Mouse (Mus musculus) heart, embryonic 13.5 days (tissue): ENCODE measurements around the gene Traf3. TPM values are rescaled to one million over a fixed set of nuclear protein-coding genes. Genes with fewer than 3 reads are reported as not detected.
A peak's percentile ranks its signal among the peaks of the same experiment; 100 is the strongest.

Experiments used
- ATAC-seq: fragments of 200-750 bp; cut with Nextera tagmentation; 2 replicates; pipeline ENCODE4 v1.8.0; 2017; ENCODE audit warnings: moderate TSS enrichment; ENCODE audit not compliant: insufficient number of reproducible peaks, low FRiP score, low TSS enrichment; ENCODE audit errors: extremely low read depth
- H3K27ac ChIP-seq: fragments of 300-500 bp; sonication (generic); replicated peaks from 2 replicates; pipeline ENCODE4 v1.5.1; 2015; ENCODE audit warnings: moderate library complexity, mild to moderate bottlenecking, inconsistent platforms
- H3K27me3 ChIP-seq: fragments of 300-500 bp; sonication (generic); replicated peaks from 2 replicates; pipeline ENCODE4 v1.6.1; 2015; ENCODE audit warnings: mild to moderate bottlenecking, inconsistent platforms
- H3K36me3 ChIP-seq: fragments of 300-500 bp; sonication (generic); 2 replicates; pipeline ENCODE4 v1.6.1; 2015; ENCODE audit warnings: mild to moderate bottlenecking, inconsistent platforms
- H3K4me1 ChIP-seq: fragments of 300-500 bp; sonication (generic); 2 replicates; pipeline ENCODE4 v1.6.1; 2015; ENCODE audit warnings: inconsistent platforms
- H3K4me2 ChIP-seq: fragments of 300-500 bp; sonication (generic); 2 replicates; pipeline ENCODE4 v1.6.1; 2015; ENCODE audit warnings: inconsistent platforms, mild to moderate bottlenecking, moderate library complexity
- H3K4me3 ChIP-seq: fragments of 300-500 bp; sonication (generic); 2 replicates; pipeline ENCODE4 v1.5.1; 2015; ENCODE audit warnings: moderate library complexity, mild to moderate bottlenecking, inconsistent platforms
- H3K9ac ChIP-seq: fragments of 300-500 bp; sonication (generic); 2 replicates; pipeline ENCODE4 v1.6.1; 2015; ENCODE audit warnings: inconsistent platforms, mild to moderate bottlenecking, moderate library complexity
- H3K9me3 ChIP-seq: fragments of 300-500 bp; sonication (generic); 2 replicates; pipeline ENCODE4 v1.6.1; 2016; ENCODE audit warnings: inconsistent platforms
- WGBS: fragments of 180-500 bp; shearing (Covaris S2); methylation state at CpG from one replicate; pipeline ENCODE4 v1.1.7; 2015; ENCODE audit warnings: mixed read lengths; 5-methylcytosine and 5-hydroxymethylcytosine counted together
- polyA plus RNA-seq: library from polyadenylated mRNA; unstranded; fragments of >200 nt; fragmentation: Nextera tagmentation; extraction: Ambion mirVana; gene quantifications from 2 replicates; pipeline ENCODE4 v1.2.1, GENCODE M21; 2015

Traf3 gene
- polyA plus RNA-seq, 1 experiment from 2014 or later: 6.0 TPM

GRCm38 (mm10) chr12:111143005-111143508 is 23.1 kb upstream of the Traf3 start:
- WGBS: 20% methylated on average over 12 of the region's 12 CpGs
- H3K9ac ChIP-seq: peak overlapping the region; percentile 67
- ATAC-seq: 0 out of 2 replicates have a peak, but pooled peaks have one; percentile 7

GRCm38 (mm10) chr12:111143509-111144063 is 22.6 kb upstream of the Traf3 start:
- Histone ChIP-seq H3K9me3 (0 out of 2 replicates have a peak, but pooled peaks cover 3% of the 10 kb centered on the region), H3K4me3 (peak overlapping the region; percentile 18), H3K4me1 (peaks cover 33% of the 10 kb centered on the region), H3K27ac (peak overlapping the region; percentile 78), H3K4me2 (peak overlapping the region; percentile 59), H3K27me3 (no peaks in the 10 kb centered on the region), H3K9ac (peak overlapping the region; percentile 67), H3K36me3 (no peaks in the 10 kb centered on the region)
- ATAC-seq: 0 out of 2 replicates have a peak, but pooled peaks have one; percentile 35
- WGBS: 38% methylated on average over 16 of the region's 16 CpGs

More at GRCm38 (mm10) chr12:111143005-111143508, 23.1 kb upstream of the Traf3 start:
- Histone ChIP-seq H3K4me1 (peaks cover 31% of the 10 kb centered on the region), H3K4me2 (peak overlapping the region; percentile 59), H3K4me3 (peak overlapping the region; percentile 18), H3K27ac (peak overlapping the region; percentile 78), H3K36me3 (no peaks in the 10 kb centered on the region), H3K9me3 (0 out of 2 replicates have a peak, but pooled peaks cover 3% of the 10 kb centered on the region), H3K27me3 (no peaks in the 10 kb centered on the region)

- Histone ChIP-seq H3K4me3 (no peak overlapping the region), H3K27ac (no peak overlapping the region), H3K27me3 (no peaks in the 10 kb centered on the region), H3K4me1 (peaks cover 38% of the 10 kb centered on the region), H3K9ac (no peak overlapping the region), H3K4me2 (no peak overlapping the region), H3K9me3 (no peaks in the 10 kb centered on the region), H3K36me3 (no peaks in the 10 kb centered on the region)
- WGBS: 86% methylated on average over 2 of the region's 2 CpGs
- no peak for ATAC-seq
These were observed 21.6 kb upstream of the Traf3 start for GRCm38 (mm10) chr12:111144598-111144997.

GRCm38 (mm10) chr12:111145269-111145668 is 20.9 kb upstream of the Traf3 start:
- H3K36me3 ChIP-seq: no peaks in the 10 kb centered on the region
- H3K4me1 ChIP-seq: peaks cover 41% of the 10 kb centered on the region
- no peak overlapping the region for H3K27ac ChIP-seq
- H3K4me3 ChIP-seq: no peak overlapping the region
- H3K27me3 ChIP-seq: no peaks in the 10 kb centered on the region
- H3K9me3 ChIP-seq: no peaks in the 10 kb centered on the region
- ATAC-seq: no peak
- no peak overlapping the region for H3K9ac ChIP-seq
- H3K4me2 ChIP-seq: no peak overlapping the region
- WGBS: 41% methylated on average over 9 of the region's 9 CpGs

- Histone ChIP-seq H3K4me3 (no peak overlapping the region), H3K9me3 (no peaks in the 10 kb centered on the region), H3K9ac (no peak overlapping the region), H3K4me1 (peaks cover 26% of the 10 kb centered on the region), H3K36me3 (no peaks in the 10 kb centered on the region), H3K27ac (no peak overlapping the region), H3K27me3 (no peaks in the 10 kb centered on the region), H3K4me2 (0 out of 2 replicates have a peak overlapping the region, but pooled peaks have one; percentile 11)
- 59% methylated on average over 17 of the region's 17 CpGs for WGBS
- ATAC-seq: no peak
These were observed 16.5 kb upstream of the Traf3 start for GRCm38 (mm10) chr12:111149495-111150235.

- Histone ChIP-seq H3K27me3 (no peaks in the 10 kb centered on the region), H3K4me2 (0 out of 2 replicates have a peak overlapping the region, but pooled peaks have one; percentile 11), H3K9me3 (no peaks in the 10 kb centered on the region), H3K4me1 (peaks cover 21% of the 10 kb centered on the region), H3K27ac (no peak overlapping the region), H3K9ac (no peak overlapping the region), H3K4me3 (no peak overlapping the region), H3K36me3 (no peaks in the 10 kb centered on the region)
- no peak for ATAC-seq
- 8% methylated on average over 6 of the region's 6 CpGs for WGBS
These were observed 16.0 kb upstream of the Traf3 start for GRCm38 (mm10) chr12:111150236-111150596.

- ATAC-seq: no peak
- no peak overlapping the region for H3K27ac ChIP-seq
- H3K4me2 ChIP-seq: no peak overlapping the region
- H3K4me1 ChIP-seq: peaks cover 15% of the 10 kb centered on the region; the same call in 1 of the 2 replicates
- H3K4me3 ChIP-seq: no peak overlapping the region
- H3K9ac ChIP-seq: no peak overlapping the region
- 67% methylated on average over 5 of the region's 5 CpGs for whole genome bisulfite sequencing
- H3K9me3 ChIP-seq: no peaks in the 10 kb centered on the region
- no peaks in the 10 kb centered on the region for H3K36me3 ChIP-seq
- no peaks in the 10 kb centered on the region for H3K27me3 ChIP-seq
These were observed 14.6 kb upstream of the Traf3 start for GRCm38 (mm10) chr12:111151422-111152156.

GRCm38 (mm10) chr12:111152579-111152978 is 13.6 kb upstream of the Traf3 start:
- H3K27me3 ChIP-seq: no peaks in the 10 kb centered on the region
- H3K9ac ChIP-seq: no peak overlapping the region
- H3K36me3 ChIP-seq: no peaks in the 10 kb centered on the region
- no peaks in the 10 kb centered on the region for H3K9me3 ChIP-seq
- 76% methylated on average over 6 of the region's 6 CpGs for WGBS
- ATAC-seq: no peak
- H3K4me3 ChIP-seq: no peak overlapping the region
- no peak overlapping the region for H3K27ac ChIP-seq
- H3K4me2 ChIP-seq: no peak overlapping the region
- peaks cover 15% of the 10 kb centered on the region; the same call in 1 of the 2 replicates for H3K4me1 ChIP-seq

GRCm38 (mm10) chr12:111152981-111153710 is 13.0 kb upstream of the Traf3 start:
- no peaks in the 10 kb centered on the region for H3K27me3 ChIP-seq
- no peaks in the 10 kb centered on the region for H3K9me3 ChIP-seq
- H3K27ac ChIP-seq: no peak overlapping the region
- no peaks in the 10 kb centered on the region for H3K36me3 ChIP-seq
- no peak overlapping the region for H3K4me3 ChIP-seq
- no peak for ATAC-seq
- 68% methylated on average over 7 of the region's 7 CpGs for WGBS
- H3K4me1 ChIP-seq: peaks cover 15% of the 10 kb centered on the region; the same call in 1 of the 2 replicates
- no peak overlapping the region for H3K4me2 ChIP-seq
- H3K9ac ChIP-seq: no peak overlapping the region

- no peak overlapping the region for H3K27ac ChIP-seq
- no peaks in the 10 kb centered on the region for H3K9me3 ChIP-seq
- H3K27me3 ChIP-seq: no peaks in the 10 kb centered on the region
- no peak overlapping the region for H3K4me3 ChIP-seq
- no peak overlapping the region for H3K9ac ChIP-seq
- H3K4me1 ChIP-seq: peaks cover 10% of the 10 kb centered on the region; the same call in 1 of the 2 replicates
- 72% methylated on average over 5 of the region's 5 CpGs for WGBS
- no peak for ATAC-seq
- H3K4me2 ChIP-seq: no peak overlapping the region
- no peaks in the 10 kb centered on the region for H3K36me3 ChIP-seq
These were observed 12.2 kb upstream of the Traf3 start for GRCm38 (mm10) chr12:111153946-111154345.
